ENCODE assay signal across 24 mouse cellular contexts in genomic region chr8:106624743-106625142, GRCm38 (mm10). TPM values are rescaled to one million over a fixed set of nuclear protein-coding genes. Genes with fewer than 3 reads are reported as not detected.
DNase-seq lines count a peak whose midpoint lies in the region; ATAC-seq and TF ChIP-seq lines count a peak whose summit lies in the region.
"Had no signal": no experiment of that assay in that cellular context is flagged by ENCODE, and none has a peak within 500 bp of the region (broad histone marks: within the 10 kb centered on the region; RNA-seq: fewer than 3 reads in every experiment).

No protein-coding gene starts in this region.

- no peaks in the 10 kb centered on the region for H3K27me3 ChIP-seq in kidney, adult 2 months (replicated peaks; ENCODE audit: control insufficient read depth, insufficient read depth, low read length)
- H3K27me3 ChIP-seq in lung, postnatal 0 days (replicated peaks; ENCODE audit: insufficient read depth, low read length) = no peaks in the 10 kb centered on the region
- no peaks in the 10 kb centered on the region for H3K27me3 ChIP-seq in stomach, postnatal 0 days (ENCODE audit: control insufficient read depth, insufficient read depth, low read length)
- no peaks in the 10 kb centered on the region for H3K27me3 ChIP-seq in hindbrain, embryonic 12.5 days
- H3K27me3 ChIP-seq: embryonic facial prominence, embryonic 15.5 days; hindbrain, embryonic 13.5 days had no signal

- no peak for TF ChIP-seq CTCF in kidney, adult 2 months (conservative IDR thresholded peaks at IDR 0.05; ENCODE audit: insufficient read depth, insufficient read length, low read depth, low read length)
- TF ChIP-seq CTCF in lung, postnatal 0 days (IDR thresholded peaks at IDR 0.05) = no peak
- no peak for TF ChIP-seq CTCF in stomach, postnatal 0 days (IDR thresholded peaks at IDR 0.05; ENCODE audit: low read depth)

- peaks cover 38% of the 10 kb centered on the region for H3K4me1 ChIP-seq in kidney, adult 2 months (ENCODE audit: control insufficient read depth, insufficient read depth, low read length)
- peaks cover 13% of the 10 kb centered on the region; the same call in 1 of the 2 replicates for H3K4me1 ChIP-seq in lung, postnatal 0 days (ENCODE audit: insufficient read depth, low read depth, low read length)
- no peaks in the 10 kb centered on the region; the same call in none of the 2 replicates for H3K4me1 ChIP-seq in stomach, postnatal 0 days (replicated peaks; ENCODE audit: control insufficient read depth, insufficient read depth)
- peaks cover 2% of the 10 kb centered on the region; the same call in 1 of the 2 replicates for H3K4me1 ChIP-seq in hindbrain, embryonic 12.5 days

- no peak for TF ChIP-seq EP300 in lung, postnatal 0 days (IDR thresholded peaks at IDR 0.05)
- TF ChIP-seq EP300 in stomach, postnatal 0 days (optimal IDR thresholded peaks at IDR 0.05) = no peak

- no peak for DNase-seq in kidney, adult 2 months
- DNase-seq in kidney, postnatal 14 days = no peak
- DNase-seq in lung, postnatal 0 days (ENCODE audit: low spot score) = no peak
- DNase-seq in lung, adult 18-20 months = no peak
- no peak for DNase-seq in stomach, postnatal 0 days (ENCODE audit: low spot score)
- DNase-seq in cerebellum, adult 18-20 months = no peak
- DNase-seq: adrenal gland, adult 8-10 months; adrenal gland, postnatal 36 days; cerebellum, adult 11-12 months; cerebellum, adult 9-11 months; cerebellum, postnatal 36 days; gastrocnemius, postnatal 36 days; heart, adult 18-20 months; heart, postnatal 10 days; heart, postnatal 4 days had no signal

- no peak overlapping the region for H3K4me2 ChIP-seq in lung, postnatal 0 days (replicated peaks; ENCODE audit: low read depth, low read length)
- H3K4me2 ChIP-seq in stomach, postnatal 0 days (replicated peaks; ENCODE audit: low read depth) = no peak overlapping the region
- H3K4me2 ChIP-seq in hindbrain, embryonic 12.5 days (replicated peaks) = no peak overlapping the region
- H3K4me2 ChIP-seq: embryonic facial prominence, embryonic 15.5 days; hindbrain, embryonic 13.5 days had no signal

- peak overlapping the region; percentile 85; the same call in 1 of the 2 replicates for H3K27ac ChIP-seq in kidney, adult 2 months (ENCODE audit: insufficient read depth, low read depth, low read length)
- H3K27ac ChIP-seq in lung, postnatal 0 days (ENCODE audit: low read length) = peak overlapping the region; percentile 54; the same call in 1 of the 2 replicates
- H3K27ac ChIP-seq in stomach, postnatal 0 days (replicated peaks) = 0 out of 2 replicates have a peak overlapping the region, but pooled peaks have one; percentile 30
- no peak overlapping the region for H3K27ac ChIP-seq in hindbrain, embryonic 12.5 days
- H3K27ac ChIP-seq: embryonic facial prominence, embryonic 15.5 days; forebrain, embryonic 10.5 days; heart, embryonic 10.5 days; hindbrain, embryonic 13.5 days; hindbrain, postnatal 0 days had no signal

- no peak overlapping the region for H3K9ac ChIP-seq in lung, postnatal 0 days (replicated peaks; ENCODE audit: low read depth)
- no peak overlapping the region for H3K9ac ChIP-seq in stomach, postnatal 0 days (ENCODE audit: low read length)
- no peak overlapping the region for H3K9ac ChIP-seq in hindbrain, embryonic 12.5 days
- H3K9ac ChIP-seq: embryonic facial prominence, embryonic 15.5 days; hindbrain, embryonic 13.5 days had no signal

- no peak for TF ChIP-seq POLR2A in kidney, adult 2 months (IDR thresholded peaks at IDR 0.05; ENCODE audit: low read depth, low read length)

- WGBS in kidney, adult 2 months = 61% methylated on average over 3 of the region's 3 CpGs
- 64% methylated on average over 3 of the region's 3 CpGs for WGBS in lung, postnatal 0 days
- 73% methylated on average over 3 of the region's 3 CpGs for WGBS in stomach, postnatal 0 days
- 78% methylated on average over 3 of the region's 3 CpGs for WGBS in hindbrain, embryonic 12.5 days

- H3K4me3 ChIP-seq in kidney, adult 2 months (ENCODE audit: insufficient read depth, low read depth, low read length) = no peak overlapping the region
- H3K4me3 ChIP-seq in lung, postnatal 0 days (ENCODE audit: low read depth, low read length) = no peak overlapping the region
- no peak overlapping the region for H3K4me3 ChIP-seq in stomach, postnatal 0 days (ENCODE audit: low read depth, low read length)
- H3K4me3 ChIP-seq in hindbrain, embryonic 12.5 days = no peak overlapping the region
- H3K4me3 ChIP-seq: embryonic facial prominence, embryonic 15.5 days; erythroblast, embryonic 14.5 days; forebrain, embryonic 10.5 days; heart, embryonic 10.5 days; hindbrain, embryonic 13.5 days had no signal

- H3K9me3 ChIP-seq in lung, postnatal 0 days (ENCODE audit: low read length) = no peaks in the 10 kb centered on the region
- no peaks in the 10 kb centered on the region for H3K9me3 ChIP-seq in stomach, postnatal 0 days (ENCODE audit: control insufficient read depth, low read length)
- no peaks in the 10 kb centered on the region for H3K9me3 ChIP-seq in hindbrain, embryonic 12.5 days (replicated peaks)
- H3K9me3 ChIP-seq: embryonic facial prominence, embryonic 15.5 days; forebrain, embryonic 10.5 days; heart, embryonic 10.5 days had no signal

- ATAC-seq in lung, postnatal 0 days = no peak
- ATAC-seq in megakaryocyte, adult 5-6 weeks (ENCODE audit: poor library complexity, severe bottlenecking) = peak; percentile 60
- ATAC-seq in stomach, postnatal 0 days (ENCODE audit: low FRiP score, low TSS enrichment) = no peak
- no peak for ATAC-seq in hindbrain, embryonic 12.5 days (ENCODE audit: low FRiP score)
- ATAC-seq: forebrain, embryonic 14.5 days; hindbrain, postnatal 0 days had no signal

- no peaks in the 10 kb centered on the region for H3K36me3 ChIP-seq in kidney, adult 2 months (ENCODE audit: control insufficient read depth, insufficient read depth, low read length)
- no peaks in the 10 kb centered on the region for H3K36me3 ChIP-seq in lung, postnatal 0 days (ENCODE audit: insufficient read depth, low read length)
- H3K36me3 ChIP-seq in stomach, postnatal 0 days (ENCODE audit: control insufficient read depth, insufficient read depth, low read length) = no peaks in the 10 kb centered on the region
- H3K36me3 ChIP-seq in hindbrain, embryonic 12.5 days = no peaks in the 10 kb centered on the region
- H3K36me3 ChIP-seq: embryonic facial prominence, embryonic 15.5 days; forebrain, embryonic 10.5 days; heart, embryonic 10.5 days; hindbrain, embryonic 13.5 days had no signal

RNA-seq across cellular contexts. Expression of gene Cdh1, which starts 21.6 kb away (rescaled TPM):
- 68.7 and 81.7 TPM in 2 replicates for polyA plus RNA-seq in kidney, adult 2 months (2012; rRNA removed)
- 88.2 and 106 TPM in 2 replicates for polyA plus RNA-seq in lung, postnatal 0 days (2015; fragmentation: Nextera tagmentation; extraction: Ambion mirVana)
- 6.2 and 8.0 TPM in 2 replicates for total RNA-seq in megakaryocyte, adult 5-6 weeks (2015)
- total RNA-seq in megakaryocyte, adult 5-6 weeks (2017) = 5.2 and 7.0 TPM in 2 replicates
- polyA plus RNA-seq in stomach, postnatal 0 days (2015; fragmentation: Nextera tagmentation; extraction: Ambion mirVana) = 118 and 131 TPM in 2 replicates
- polyA plus RNA-seq in hindbrain, embryonic 12.5 days (2016; fragmentation: Nextera tagmentation; extraction: Ambion mirVana) = 6.9 and 9.2 TPM in 2 replicates
- total RNA-seq: adrenal gland, postnatal 36 days had no signal
- polyA plus RNA-seq: erythroblast, embryonic 14.5 days had no signal

RNA-seq across cellular contexts. Expression of gene Gm10073, which starts 51.5 kb away (rescaled TPM):
- 34.0 and 102 TPM in 2 replicates for polyA plus RNA-seq in kidney, adult 2 months (2012; rRNA removed)
- 8.0 and 9.0 TPM in 2 replicates for polyA plus RNA-seq in lung, postnatal 0 days (2015; fragmentation: Nextera tagmentation; extraction: Ambion mirVana)
- total RNA-seq in megakaryocyte, adult 5-6 weeks (2015) = 53.0 and 66.6 TPM in 2 replicates
- 5.4 and 6.9 TPM in 2 replicates for total RNA-seq in megakaryocyte, adult 5-6 weeks (2017)
- 13.8 and 14.2 TPM in 2 replicates for polyA plus RNA-seq in stomach, postnatal 0 days (2015; fragmentation: Nextera tagmentation; extraction: Ambion mirVana)
- 3.2 and 3.8 TPM in 2 replicates for polyA plus RNA-seq in hindbrain, embryonic 12.5 days (2016; fragmentation: Nextera tagmentation; extraction: Ambion mirVana)

RNA-seq across cellular contexts. Expression of gene Tango6, which starts 58.1 kb away (rescaled TPM):
- 6.1 TPM in 2 replicates for polyA plus RNA-seq in kidney, adult 2 months (2012; rRNA removed)
- polyA plus RNA-seq in lung, postnatal 0 days (2015; fragmentation: Nextera tagmentation; extraction: Ambion mirVana) = 3.5 and 3.7 TPM in 2 replicates
- 2.5 and 3.5 TPM in 2 replicates for total RNA-seq in megakaryocyte, adult 5-6 weeks (2015)
- total RNA-seq in megakaryocyte, adult 5-6 weeks (2017) = 3.6 and 6.1 TPM in 2 replicates
- 3.0 and 3.1 TPM in 2 replicates for polyA plus RNA-seq in stomach, postnatal 0 days (2015; fragmentation: Nextera tagmentation; extraction: Ambion mirVana)
- polyA plus RNA-seq in hindbrain, embryonic 12.5 days (2016; fragmentation: Nextera tagmentation; extraction: Ambion mirVana) = 10.3 and 10.8 TPM in 2 replicates
